Mouse (Mus musculus) C2C12 (cell line): Measurements from ENCODE around the gene Ehmt1.

ENCODE experiments used
- CEBPB ChIP-seq: IDR thresholded peaks from one replicate; pipeline ENCODE4 v1.6.1; 2011; ENCODE audit warnings: low read depth, mild to moderate bottlenecking, control low read depth, moderate library complexity
- CTCF ChIP-seq: IDR thresholded peaks from one replicate; pipeline ENCODE4 v1.5.1; 2011; ENCODE audit not compliant: control insufficient read depth, insufficient read depth, insufficient read length
- MAX ChIP-seq: IDR thresholded peaks from one replicate; pipeline ENCODE4 v1.6.1; 2011; ENCODE audit warnings: mild to moderate bottlenecking, control low read depth
- MYOD1 ChIP-seq: IDR thresholded peaks from one replicate; pipeline ENCODE4 v1.6.1; 2011; ENCODE audit warnings: low read depth; ENCODE audit not compliant: control insufficient read depth, insufficient read length
- USF1 ChIP-seq: IDR thresholded peaks from one replicate; pipeline ENCODE4 v1.6.1; 2011; ENCODE audit warnings: low read depth, mild to moderate bottlenecking, control low read depth, moderate library complexity

GRCm38 (mm10) chr2:24775951-24776587 lies 143.3 kb downstream of the Ehmt1 start:
- TF ChIP-seq MYOD1 (no peak), CTCF (no peak), CEBPB (no peak), MAX (no peak), USF1 (no peak)
